Mouse (Mus musculus) heart, postnatal 4 days (tissue): ENCODE results near the gene E030018B13Rik. TPM values are rescaled to one million over a fixed set of nuclear protein-coding genes. Genes with fewer than 3 reads are reported as not detected.

ENCODE experiments used
- DNase-seq: peaks from one replicate; pipeline ENCODE4 v3.0.0; 2021
- total RNA-seq, 2 experiments: library from RNA; stranded (reverse); gene quantifications; 2 replicates each; pipeline ENCODE4 v1.2.3; 2021

The E030018B13Rik gene
- total RNA-seq, 2 experiments from 2014 or later: not detected

DNA sequence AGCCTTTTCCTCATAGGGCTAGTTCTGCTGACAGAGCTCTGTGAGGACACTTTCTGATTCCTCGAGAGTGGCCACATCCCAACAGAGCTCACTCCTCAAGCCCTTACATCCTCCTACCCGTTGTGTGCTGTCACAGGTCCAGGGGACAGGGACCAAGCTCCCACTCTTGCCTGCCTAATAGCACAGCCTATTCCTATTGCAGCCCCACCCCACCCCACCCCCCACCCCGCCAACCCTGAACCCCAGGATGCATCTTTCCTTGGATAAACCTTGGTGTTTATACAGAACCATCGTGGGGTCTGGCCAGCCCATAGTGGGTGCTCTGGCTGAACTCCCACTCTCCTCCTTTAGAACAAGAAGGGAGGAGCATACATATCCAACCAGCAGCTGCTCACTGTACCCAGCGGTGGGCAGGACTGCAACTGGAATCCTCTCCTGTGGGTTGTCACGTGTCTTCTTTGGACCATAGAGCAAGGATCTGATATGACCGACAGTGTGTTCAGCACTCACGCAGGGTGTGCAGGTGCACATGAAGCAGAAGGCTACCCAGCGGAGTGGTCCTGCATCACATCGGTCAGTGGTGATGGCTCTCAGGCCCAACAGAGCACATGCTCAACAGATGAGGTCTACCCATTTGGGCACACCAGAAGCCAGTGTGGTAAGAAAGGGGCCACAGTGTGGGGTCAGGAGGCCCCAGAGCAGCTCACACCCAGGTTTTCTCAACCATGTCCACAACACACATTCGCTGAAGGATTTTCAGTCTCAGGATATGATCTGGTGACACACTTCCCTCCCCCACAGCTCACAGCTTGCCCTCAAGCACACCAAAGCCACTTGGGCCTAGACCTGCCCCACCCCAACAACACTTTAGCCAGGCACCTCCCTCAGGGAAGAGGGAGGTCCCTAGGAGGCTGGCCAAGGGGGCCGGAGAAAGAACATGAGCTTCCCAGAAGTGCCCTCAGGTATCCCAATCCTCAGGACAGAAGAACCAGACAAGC is 2.4 kb downstream of the E030018B13Rik start:
- DNase-seq: no peak

DNA sequence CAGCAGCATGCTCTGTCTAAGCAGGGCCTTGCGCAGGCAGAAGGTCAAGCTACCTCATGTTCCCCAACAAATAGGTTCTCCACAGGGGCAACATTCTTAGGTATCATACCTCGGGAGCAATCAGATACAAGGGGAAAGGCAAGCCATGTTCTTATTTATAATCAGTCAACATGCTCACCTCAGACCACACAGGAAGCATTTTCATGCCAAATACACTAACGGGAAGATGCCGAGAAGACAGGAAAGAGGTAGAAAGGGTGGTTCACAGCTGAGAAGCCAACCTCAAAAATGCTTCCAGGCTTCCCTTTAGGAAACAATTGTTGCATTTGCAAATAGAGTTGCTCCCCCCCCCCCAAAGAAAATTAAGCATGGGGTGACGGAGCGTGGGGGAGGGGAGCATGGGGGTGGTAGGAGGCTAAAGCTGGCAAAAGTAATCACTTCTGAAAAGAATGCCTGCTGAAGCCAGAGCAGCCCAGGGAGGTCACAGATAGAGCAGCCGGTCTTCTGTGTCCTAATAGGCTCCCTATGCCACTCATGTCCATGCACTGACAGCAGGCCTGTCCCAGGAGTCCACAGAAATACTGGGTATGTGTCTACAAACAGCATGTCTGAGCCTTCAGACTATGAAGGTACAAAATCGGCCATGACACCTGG is 5.4 kb downstream of the E030018B13Rik start:
- DNase-seq: no peak

DNA sequence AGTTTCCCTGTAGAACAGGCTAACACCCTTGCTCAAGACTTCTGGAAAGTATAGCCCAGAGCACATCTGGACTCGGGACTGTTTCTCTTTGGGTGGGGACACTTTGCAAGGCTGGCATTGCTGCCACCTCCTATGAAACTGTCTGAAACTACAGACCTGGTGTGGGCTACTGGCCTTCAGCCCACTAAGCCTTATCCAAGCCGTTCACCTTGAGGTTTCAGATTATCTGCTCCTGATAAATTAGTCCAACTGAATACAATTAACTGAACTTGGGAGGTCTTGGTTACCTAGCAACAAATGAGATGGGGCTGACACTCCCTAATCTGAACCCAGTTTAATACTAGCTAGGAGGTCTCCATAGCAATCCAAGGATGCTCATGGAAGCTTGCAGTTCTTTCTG is 5.9 kb downstream of the E030018B13Rik start:
- no peak for DNase-seq

DNA sequence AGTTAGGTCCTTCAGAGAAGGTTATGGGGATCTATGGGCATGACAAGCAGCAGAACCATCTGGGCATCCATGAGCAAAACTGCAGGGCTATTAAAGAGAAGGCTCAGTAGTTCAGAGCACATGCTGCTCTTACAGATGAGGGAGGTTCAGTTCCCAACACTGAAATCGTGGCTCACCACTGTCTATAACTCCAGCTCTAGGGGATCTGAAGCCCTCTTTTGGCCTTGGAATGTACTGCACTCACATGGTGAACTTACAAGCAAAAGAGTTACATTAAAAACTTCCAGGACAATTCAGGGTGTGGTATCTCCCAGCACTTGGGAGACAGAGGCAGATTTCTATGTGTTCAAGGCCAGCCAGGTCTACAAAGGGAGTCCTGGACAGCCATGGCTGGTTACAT is 6.3 kb downstream of the E030018B13Rik start:
- no peak for DNase-seq

DNA sequence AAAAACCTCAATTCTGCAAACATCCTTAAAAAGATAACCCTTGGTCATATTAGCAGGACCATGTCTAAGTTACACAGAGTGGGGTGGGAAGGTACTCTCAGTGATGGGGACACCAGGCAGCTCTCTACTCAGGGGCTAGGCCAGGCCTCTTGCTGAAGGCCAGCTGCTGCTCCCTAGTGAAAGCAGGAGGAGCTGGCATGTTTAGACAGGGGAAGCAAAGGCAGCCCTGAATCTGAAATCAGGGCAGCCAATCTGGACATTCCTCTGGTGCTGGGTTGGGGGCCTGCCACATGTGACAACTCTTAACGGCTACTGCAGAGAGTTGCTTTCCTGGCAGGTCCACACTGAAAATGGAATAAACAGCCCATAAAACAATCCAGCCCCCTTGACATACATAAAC is 7.5 kb downstream of the E030018B13Rik start:
- DNase-seq: no peak

DNA sequence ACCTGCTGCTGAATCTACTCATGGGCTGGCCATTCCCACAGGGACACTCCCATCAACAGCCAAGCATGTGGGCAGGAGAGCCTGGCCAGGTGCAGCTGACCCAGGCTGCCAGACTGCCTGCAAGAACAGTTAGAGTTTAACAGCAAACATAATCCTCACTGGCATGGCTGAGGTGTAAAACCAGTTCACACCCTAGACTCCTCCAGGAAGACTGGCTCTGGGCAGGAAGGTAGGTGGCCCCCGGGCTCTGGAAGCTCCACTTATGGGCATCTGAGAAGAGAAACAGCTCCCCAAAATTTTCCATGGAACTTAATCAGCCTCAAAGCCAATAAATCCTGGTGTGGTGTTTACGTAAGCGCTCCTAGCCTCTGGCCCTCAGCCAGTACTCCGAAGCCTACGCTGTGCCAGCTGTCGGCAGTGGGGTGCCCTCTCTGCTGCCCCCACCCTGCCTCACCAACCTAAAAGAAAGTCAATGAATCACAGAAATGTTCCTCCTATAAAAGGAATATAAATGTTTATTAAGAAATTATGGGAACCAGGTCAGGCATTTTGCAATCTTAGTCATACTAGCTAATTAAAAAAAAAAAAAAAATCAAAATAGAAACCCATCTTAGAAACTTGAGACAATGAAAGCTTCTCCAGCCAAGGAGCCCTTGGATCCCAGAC is 8.2 kb downstream of the E030018B13Rik start:
- peak; percentile 84 for DNase-seq

DNA sequence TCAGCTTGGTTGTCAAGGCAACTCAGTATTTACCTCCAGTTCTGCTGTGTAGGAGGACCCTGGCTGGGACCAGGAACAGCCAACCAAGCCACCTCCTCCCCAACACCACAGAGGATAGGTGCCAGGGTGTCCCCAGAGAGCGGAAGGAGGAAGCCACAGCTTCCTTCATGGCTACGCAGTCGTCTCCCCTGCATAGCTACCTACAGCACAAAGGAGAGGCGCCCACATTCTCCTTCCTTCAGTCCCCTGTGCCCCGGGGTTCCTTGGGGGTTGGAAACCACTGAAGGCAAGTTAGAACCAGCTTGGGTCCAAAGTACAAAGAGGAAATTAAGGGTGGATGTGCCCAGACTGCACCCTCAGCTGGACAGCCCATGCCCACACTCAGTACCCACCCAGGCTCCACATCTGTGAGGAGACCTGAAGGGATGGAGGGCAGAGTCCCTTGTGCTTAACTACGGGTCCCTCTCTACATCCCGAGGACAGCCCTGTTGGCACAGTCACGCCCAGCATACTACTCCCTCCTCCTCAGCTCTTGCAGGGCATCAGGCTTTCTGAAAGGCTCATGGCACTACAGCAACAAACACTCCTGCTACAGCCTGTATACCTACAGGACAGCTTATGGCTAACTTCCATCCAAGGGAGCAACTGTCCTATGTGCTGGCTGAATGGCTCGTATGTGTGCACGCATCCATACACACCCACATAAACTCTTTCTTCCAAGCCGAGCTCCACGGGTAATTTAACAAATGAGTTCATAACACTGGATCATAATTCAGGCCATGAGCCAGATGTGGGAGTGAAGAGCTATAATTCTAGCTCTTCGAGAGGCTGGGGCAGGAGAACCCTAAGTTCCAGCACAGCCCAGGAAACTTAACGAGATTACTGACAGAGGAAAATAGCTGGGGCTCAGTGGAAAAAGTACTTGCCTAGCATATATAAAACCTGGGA is 9.0 kb downstream of the E030018B13Rik start:
- peak; percentile 60 for DNase-seq

DNA sequence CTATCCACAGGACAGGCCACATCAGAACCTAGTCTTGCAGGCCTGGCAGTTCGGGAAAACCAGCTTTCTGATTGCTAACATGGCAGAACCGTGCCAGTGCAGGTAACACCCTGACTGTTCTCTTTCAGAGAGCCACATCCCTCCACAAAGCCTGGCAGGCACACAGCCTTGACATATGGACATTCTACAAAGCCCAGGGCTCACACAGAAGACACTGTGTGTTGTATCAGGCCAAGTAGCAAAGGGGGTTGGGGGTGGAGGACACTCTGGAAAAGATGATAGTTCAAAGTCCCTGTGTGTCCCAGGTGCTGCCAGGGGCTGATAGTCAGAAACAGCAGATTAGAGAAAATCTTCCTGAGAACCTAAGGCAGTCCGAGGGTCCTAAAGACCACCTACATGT is 9.8 kb downstream of the E030018B13Rik start:
- DNase-seq: no peak

DNA sequence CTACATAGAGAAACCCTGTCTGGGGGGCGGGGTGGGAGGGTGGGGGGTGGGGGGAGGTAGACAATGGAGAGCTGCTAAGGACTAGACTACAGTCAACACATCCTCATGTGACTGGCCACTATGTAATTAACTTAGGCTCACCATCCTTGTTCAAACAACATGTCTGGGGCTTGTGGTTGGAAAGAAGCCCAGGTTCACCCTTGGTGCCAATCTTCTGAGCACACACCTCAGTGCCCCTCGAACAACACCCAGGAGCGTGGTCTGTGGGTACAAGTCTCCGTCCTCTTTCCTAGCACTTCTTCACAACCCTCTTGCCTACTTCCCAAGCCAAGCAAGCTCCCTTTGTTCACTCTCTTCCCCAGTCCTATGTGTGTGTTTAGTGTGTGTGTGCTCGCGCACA is 10.5 kb downstream of the E030018B13Rik start:
- DNase-seq: no peak

DNA sequence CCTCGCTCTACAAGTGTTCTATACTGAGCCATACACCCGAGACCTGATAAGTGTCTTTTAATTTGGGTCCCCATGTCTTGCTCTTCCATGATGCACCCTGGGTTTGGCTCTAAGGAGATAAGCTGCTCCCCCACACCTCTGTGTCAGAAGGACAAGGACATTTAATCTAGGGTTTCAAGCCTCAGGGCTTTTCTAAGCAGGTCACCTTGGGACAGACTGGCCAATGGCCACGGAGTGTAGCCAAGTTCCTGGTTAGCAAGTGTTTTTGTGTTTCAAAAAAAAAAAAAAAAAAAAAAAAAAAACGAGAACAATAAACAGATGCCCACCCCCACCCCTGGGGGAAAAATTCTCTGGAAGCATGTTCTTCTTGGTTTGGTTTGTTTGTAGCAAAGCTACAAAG is 12.4 kb downstream of the E030018B13Rik start:
- DNase-seq: peak; percentile 61

DNA sequence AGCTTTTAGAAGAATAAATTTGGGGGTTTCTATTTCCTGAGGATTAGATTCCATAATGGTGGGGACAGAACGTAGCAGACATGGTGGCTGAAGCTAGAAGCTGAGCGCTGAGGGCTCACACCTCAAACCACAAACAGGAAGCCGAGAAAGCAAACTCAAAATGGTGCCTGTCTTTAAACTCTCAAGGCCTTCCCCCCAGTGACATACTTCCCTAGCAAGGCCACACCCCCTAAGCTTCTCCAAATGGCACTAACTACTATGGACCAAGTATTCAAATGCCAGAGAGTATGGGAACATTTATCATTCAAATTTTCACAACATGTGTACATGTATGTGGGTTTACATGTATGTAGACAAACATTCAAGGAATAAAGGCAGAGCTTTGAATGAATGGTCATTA is 13.5 kb downstream of the E030018B13Rik start:
- DNase-seq: no peak

DNA sequence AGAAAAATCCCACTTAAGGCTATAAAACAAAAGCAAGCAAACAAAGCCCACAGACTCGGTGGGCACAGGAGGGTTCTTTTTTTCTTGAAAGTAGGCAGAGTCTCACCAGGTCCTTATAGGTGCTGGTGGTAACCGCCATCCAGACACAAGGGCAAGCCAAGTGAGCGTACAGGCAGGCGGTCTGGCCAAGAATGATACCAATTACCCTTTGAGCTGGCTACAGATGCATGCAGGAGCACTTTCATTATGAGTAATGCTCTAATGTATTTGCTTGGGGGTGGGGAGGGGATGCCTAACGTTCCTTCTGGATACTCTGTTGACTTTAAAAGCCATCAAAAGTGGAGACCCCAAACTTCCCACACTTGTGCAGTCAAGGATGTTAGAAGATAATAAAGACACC is 14.1 kb downstream of the E030018B13Rik start:
- DNase-seq: no peak

DNA sequence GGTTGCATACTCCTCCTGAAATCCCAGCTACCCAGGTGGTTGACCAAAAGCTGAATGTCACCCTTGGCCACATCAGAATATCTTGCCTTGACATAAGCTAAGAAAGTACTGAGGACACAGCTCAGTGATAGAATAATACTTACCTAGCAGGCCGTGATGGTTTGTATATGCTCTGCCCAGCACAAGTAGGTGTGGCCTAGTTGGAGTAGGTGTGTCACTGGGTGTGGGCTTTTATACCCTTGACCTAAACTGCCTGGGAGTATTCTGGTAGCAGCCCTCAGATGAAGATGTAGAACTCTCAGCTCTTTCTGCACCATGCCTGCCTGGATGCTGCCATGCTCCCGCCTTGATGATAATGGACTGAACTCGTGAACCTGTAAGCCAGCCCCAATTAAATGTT is 15.8 kb downstream of the E030018B13Rik start:
- DNase-seq: no peak

DNA sequence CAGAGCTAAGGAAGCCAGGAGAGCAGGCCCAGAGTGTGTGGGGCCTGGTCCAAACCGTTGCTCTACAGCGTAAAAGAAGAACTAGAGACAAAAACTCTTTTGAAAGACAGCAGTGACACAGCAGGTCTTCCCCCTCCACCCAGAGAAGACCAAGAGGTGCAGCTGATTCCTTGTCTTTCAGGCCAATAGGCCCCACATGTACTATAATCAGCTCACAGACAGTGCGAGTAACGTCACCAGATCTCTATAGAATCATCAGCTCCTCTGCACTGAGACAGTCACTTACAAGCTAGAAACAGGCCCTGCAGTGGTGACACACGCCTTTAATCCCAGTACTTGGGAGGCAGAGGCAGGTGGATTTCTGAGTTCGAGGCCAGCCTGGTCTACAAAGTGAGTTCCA is 17.2 kb downstream of the E030018B13Rik start:
- no peak for DNase-seq

DNA sequence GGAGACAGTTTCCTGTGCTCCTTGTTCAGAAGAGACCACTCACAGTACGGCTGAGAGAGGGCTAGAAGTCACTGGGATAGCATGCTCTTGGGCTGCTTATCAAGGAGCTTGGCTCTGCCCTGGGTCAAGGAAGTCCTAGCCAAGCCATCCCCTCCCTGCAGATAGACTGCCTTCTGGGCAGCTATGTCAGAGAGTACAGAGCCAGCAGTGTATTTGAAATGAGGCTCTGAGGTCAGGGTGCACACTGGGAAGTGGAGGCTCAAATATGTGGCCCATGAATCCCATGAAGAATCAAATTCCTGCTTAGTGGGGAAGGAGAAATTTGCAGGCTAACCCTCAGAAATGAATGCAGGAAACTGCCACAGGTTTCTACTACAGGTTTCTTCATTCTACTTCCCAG is 17.9 kb downstream of the E030018B13Rik start:
- DNase-seq: no peak

DNA sequence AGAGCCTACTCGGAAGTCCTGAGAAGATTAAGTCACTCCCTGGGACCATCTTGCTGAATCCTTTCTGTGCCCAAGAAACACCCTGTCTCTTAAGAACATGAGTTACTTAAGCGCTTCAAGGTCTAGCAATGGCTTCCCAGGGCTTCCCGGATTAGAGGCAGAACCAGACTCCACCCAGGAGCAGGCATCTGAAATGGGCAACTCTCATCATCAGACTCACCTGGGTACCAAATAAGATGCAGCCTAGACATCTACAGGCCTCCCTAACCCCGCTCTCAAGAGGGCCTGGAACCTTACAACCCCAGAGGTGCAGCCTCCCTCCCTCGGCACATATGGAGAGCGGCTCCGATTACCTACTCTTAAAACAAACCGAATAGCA is 19.1 kb downstream of the E030018B13Rik start:
- no peak for DNase-seq

DNA sequence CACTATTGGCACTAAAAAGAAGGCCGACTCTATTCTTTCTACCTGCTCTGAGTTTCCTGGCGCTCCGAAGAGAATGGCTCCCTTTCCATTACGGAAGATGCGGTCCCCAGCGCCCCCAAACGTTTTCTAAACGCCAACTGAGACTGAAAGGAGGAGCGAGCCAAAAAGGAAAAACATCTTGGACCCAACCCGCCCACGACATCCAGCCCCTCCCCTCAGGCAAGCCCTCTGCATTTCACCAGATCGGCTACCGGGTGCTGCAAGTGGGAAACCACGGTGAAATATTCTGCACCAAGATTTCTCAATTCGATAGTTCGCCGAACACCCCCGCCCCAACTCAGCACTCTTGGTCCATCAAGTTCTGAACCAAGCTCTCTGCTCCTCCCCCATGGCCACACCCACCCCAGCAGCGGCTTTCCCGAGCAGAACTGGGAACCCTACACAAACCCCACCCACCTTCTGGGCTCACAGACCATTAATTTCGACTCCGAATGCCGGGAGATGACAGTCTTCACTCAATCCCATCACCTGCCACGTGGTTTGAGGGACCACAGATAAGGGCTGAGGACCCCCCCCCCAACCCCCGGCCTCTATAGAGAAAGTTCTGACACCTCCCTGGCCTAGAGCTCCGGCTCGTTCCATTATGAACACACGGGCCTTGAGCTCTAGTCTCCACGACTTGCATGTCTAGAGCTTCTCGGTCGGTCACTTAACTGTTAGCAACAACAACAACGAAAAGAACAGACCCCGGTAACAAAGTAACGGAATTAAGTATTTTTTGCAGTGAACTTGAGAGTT is 19.7 kb downstream of the E030018B13Rik start:
- peak; percentile 82 for DNase-seq

DNA sequence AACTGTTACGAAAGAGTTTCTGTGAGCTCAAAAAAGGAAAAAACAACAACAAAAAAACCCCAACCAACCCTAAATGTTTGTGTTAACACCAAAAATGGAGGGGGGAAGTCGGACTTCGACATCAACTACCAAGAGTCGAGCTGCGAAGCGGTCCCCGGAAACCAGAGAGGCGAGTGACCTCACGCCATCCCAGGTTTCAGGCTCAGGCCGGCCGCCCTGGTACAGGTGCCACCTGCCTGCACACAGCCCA is 20.3 kb downstream of the E030018B13Rik start:
- DNase-seq: no peak

DNA sequence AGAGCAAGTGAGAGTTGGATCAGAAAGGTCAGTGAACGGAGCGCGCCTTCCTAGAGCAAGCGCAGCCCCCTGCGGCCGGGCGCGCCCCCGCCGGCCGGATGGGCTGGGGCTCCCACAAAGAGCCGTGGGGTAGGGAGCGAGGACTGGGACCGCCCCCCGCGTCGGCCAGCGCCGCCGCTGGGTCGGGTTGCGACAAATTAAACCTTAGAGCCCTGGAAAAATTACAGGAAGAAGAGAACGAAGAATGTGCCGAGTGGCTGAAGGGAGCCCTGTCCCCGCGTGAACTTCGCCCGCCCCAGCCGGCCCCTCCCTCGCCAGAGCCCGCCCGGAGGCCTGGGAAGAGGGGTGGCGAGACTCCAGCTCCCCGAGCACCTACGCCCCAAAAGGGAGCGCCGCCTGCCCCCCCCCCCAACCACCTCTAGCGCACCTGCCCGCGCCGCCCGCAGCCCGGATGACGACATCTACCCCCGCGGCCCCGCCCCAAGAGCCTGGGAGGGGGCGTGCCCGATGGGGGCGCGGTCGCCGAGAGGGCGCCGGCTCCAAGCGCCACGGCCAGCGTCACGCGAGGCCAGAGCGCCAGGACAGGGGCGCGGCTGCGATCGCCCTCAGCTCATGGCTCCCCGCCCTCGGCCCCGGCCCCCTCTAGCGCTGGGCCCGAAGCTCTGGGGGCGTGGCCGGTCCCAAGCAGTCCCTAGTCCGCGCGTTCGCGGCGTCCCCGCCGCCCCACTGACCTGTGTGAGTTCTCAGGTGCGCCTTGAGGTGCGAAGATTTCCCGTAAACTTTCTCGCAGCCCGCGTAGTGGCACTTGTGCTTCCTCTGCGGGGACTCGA is 20.8 kb downstream of the E030018B13Rik start:
- peak; percentile 91 for DNase-seq

DNA sequence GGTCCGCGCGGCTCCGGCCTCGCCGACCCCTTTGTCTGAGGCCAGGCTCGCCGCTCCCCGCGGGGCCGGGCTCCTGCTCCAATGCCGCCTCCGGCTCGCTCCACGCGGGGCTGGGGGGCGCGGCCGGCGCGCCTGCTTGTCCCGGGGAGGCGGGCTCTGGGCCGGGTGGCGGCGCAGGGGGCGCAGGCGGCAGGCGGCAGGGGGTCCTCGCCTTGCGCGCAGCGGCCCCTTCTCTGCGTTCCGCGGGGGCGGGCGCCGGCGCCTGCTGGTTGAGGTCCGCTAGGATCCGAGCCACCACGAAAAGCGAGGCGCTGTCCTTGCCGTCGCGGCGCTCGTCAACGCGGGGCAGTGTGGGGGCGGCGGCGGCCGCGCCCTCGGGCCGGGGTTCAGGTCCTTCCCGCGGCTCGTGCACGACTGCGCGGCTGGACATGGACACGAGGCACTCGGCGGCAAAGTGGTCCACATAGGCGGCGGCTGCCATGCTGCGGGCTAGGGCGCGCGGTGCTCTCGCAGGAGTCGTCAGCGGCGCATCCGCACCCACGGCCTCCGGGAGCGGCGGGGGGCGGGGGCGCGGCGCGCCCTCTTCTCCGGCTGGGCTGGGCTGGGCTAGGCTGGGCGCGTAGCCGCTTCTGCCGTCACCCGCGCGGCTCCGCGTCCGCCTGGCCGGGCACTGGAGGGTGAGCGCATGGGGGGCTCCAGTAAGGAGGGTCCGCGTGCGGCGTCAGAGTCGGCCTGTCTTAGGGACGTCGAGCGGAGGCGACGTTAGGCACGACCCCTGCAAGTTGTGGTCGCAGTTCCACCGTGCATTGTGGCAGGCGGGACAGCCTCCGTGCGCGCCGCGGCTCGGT is 21.6 kb downstream of the E030018B13Rik start:
- DNase-seq: peak; percentile 67
